Mouse (Mus musculus): ENCODE data around the gene Midn. TPM values are rescaled to one million over a fixed set of nuclear protein-coding genes. Genes with fewer than 3 reads are reported as not detected.

Gene Midn
- polyA plus RNA-seq, 1 experiment from 2014 or later = 37.9 TPM

DNA sequence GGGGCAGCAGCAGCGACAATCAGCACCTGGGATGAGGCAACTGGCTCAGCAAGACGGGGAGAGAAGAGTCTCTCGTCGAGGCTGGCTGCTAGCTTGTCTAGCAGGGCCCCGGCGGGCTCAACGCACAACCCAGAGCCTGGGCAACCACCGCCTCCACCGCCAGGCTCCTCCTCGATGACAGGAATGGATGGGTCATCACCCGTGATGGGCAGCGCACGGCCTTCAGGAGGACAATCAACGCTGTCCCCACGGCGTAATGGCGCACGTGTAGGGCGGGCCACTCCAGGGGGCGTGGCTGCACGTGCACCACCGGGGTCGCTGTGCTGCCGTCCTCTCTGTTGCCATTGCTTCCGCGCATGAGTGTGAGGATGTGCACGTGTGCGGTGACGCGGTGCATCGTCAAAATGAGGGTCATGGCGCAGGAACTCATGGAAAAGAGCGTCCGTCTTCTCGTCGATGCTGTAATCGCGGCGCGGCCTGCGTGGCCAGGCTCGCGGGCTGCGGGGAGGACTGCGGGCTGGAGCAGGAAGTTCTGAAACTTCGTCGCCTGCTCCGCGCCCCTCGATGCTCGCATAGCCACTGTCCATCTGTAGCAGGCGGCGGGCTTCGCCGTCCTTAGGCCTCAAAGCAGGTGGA lies 16.6 kb upstream of the Midn start:
- Histone ChIP-seq H3K27me3 (peaks cover 4% of the 10 kb centered on the region; the same call in 1 of the 2 replicates), H3K27ac (no peak overlapping the region), H3K36me3 (ENCODE audit: poor library complexity, severe bottlenecking) (peaks cover 98% of the 10 kb centered on the region), H3K4me1 (peaks cover 28% of the 10 kb centered on the region), H3K4me3 (no peak overlapping the region; the same call in 1 of the 2 replicates), H3K9ac (peak overlapping the region; percentile 34), H3K9me3 (replicated peaks) (no peaks in the 10 kb centered on the region), H3K4me2 (peak overlapping the region; percentile 37)
- 17% methylated on average over 55 of the region's 55 CpGs for WGBS
- peak; percentile 58 for ATAC-seq

DNA sequence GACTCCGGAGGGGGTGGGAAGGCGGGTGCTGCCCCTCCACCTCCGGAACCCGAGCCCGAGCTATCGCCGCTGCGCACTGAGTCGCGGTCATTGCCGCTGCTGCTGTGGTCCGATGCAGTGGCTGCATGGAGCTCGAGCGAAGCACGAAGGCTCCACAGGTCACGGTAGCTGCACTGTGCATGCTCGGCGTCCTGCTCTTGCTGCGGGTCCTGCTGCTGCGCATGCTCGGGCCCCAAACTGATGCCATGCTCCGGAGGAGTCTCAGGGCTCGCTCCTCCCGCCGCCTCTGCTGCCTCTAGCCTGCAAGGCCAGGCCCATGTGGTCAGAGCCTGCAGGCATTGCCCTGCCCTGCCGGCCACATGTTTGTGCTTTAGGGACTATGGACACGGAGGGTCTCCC lies 16.1 kb upstream of the Midn start:
- Histone ChIP-seq H3K9me3 (replicated peaks) (no peaks in the 10 kb centered on the region), H3K4me2 (peak overlapping the region; percentile 37), H3K27ac (no peak overlapping the region), H3K4me3 (no peak overlapping the region), H3K27me3 (peaks cover 9% of the 10 kb centered on the region), H3K36me3 (ENCODE audit: poor library complexity, severe bottlenecking) (peaks cover 93% of the 10 kb centered on the region), H3K4me1 (peaks cover 33% of the 10 kb centered on the region), H3K9ac (peak overlapping the region; percentile 34; the same call in 1 of the 2 replicates)
- 38% methylated on average over 27 of the region's 27 CpGs for WGBS
- ATAC-seq = no peak

DNA sequence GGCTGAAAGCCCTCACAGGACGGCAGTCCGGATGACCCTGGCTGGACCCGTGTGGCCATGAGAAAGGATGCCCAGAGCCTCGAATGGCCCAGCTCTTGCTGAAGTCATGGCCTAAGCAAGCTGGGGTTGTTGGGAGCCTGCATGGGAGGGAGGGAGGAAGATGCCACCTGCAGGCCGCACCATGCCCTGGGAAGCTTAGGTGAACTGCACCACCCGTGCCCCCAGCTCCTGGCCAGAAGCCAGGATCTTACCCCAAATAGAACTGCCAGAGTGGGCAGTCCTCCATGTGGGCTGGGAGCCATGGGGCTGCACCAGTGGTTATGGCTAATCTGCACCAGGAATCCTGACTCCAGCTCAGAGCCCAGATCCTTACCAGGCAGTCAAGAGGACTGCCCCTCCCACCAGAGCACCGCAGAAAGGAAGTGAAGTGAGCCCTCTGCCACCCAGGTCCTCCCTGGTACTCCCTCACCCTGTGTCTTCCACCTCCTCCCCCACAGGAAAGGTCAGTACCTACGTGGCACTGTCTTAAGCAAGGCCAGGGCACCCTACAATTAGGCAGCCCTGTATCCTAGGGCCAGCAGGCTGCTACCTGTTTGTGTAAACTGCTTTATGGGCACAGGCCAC lies 14.7 kb upstream of the Midn start:
- peaks cover 47% of the 10 kb centered on the region for H3K4me1 ChIP-seq
- ATAC-seq = no peak
- H3K27ac ChIP-seq = no peak overlapping the region
- peaks cover 10% of the 10 kb centered on the region for H3K27me3 ChIP-seq
- H3K9me3 ChIP-seq (replicated peaks) = no peaks in the 10 kb centered on the region
- no peak overlapping the region for H3K4me3 ChIP-seq
- peaks cover 79% of the 10 kb centered on the region for H3K36me3 ChIP-seq (ENCODE audit: poor library complexity, severe bottlenecking)
- no peak overlapping the region for H3K4me2 ChIP-seq
- 0 out of 2 replicates have a peak overlapping the region, but pooled peaks have one; percentile 16 for H3K9ac ChIP-seq
- 68% methylated on average over 8 of the region's 8 CpGs for WGBS

DNA sequence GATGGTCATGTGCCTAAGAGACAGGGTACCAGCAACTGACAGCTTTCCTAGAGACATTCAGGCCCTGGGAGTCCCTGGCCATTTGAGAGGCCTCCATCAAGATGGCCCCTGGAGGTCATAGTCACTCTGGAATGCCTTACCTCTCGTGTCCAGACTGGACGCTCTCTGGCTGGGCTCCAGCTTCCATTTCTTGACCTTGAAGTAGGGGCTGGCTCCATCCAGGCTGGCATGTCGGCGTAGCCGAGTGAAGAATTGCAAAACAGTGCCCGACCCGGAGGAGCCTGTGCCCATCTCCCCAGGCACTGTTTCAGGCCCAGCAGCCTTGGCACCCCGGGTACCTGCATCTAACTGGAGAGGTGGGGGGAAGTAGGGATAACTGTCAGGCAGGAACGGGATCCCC lies 13.7 kb upstream of the Midn start:
- H3K4me2 ChIP-seq = no peak overlapping the region
- WGBS = 93% methylated on average over 9 of the region's 9 CpGs
- H3K9me3 ChIP-seq (replicated peaks) = no peaks in the 10 kb centered on the region
- no peak overlapping the region; the same call in 1 of the 2 replicates for H3K27ac ChIP-seq
- no peak for ATAC-seq
- H3K4me3 ChIP-seq = no peak overlapping the region
- peaks cover 10% of the 10 kb centered on the region for H3K27me3 ChIP-seq
- no peak overlapping the region for H3K9ac ChIP-seq
- H3K4me1 ChIP-seq = peaks cover 53% of the 10 kb centered on the region
- peaks cover 68% of the 10 kb centered on the region for H3K36me3 ChIP-seq (ENCODE audit: poor library complexity, severe bottlenecking)

DNA sequence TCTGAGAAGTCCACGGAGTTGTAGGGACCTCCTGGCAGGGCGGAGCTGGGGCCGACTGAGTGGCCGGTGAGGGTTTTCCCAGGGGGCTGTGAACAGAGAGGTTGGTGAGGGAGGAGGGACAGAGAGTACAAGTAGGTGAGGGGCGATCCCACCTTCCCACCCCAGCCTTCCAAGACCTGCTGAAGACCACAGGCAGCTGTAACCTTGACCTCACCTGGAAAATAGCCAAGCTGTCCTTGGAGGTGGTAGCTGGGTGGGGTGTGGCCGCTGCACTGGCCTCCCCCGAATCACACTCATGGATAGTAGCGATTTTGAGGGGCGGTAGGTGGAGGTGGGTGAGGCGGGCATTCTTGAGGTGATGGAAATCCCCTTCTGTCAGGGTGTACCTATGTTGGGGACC lies 12.9 kb upstream of the Midn start:
- Histone ChIP-seq H3K4me1 (peaks cover 56% of the 10 kb centered on the region), H3K4me2 (no peak overlapping the region), H3K9me3 (replicated peaks) (no peaks in the 10 kb centered on the region), H3K4me3 (no peak overlapping the region), H3K9ac (no peak overlapping the region), H3K27ac (no peak overlapping the region; the same call in 1 of the 2 replicates), H3K27me3 (peaks cover 10% of the 10 kb centered on the region), H3K36me3 (ENCODE audit: poor library complexity, severe bottlenecking) (peaks cover 61% of the 10 kb centered on the region)
- WGBS = 91% methylated on average over 10 of the region's 10 CpGs
- no peak for ATAC-seq

DNA sequence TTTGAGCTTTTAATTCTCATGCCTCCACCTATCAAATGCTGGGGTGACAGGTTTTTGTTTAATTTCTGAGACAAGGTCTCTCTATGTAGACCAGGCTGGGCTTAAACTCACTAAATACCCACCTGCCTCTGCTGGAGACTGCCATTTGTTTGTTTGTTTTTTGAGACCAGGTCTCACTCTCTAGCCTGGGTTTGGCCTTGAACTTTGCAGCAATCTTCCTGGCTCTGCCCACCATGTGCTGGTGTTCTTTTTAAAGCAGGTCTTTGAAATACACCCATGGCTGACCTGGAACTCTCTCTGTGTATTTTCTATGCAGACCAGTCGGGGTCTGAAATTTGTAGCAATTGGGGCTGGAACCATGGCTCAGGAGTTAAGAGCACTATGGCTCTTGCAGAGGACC lies 12.4 kb upstream of the Midn start:
- Histone ChIP-seq H3K4me3 (no peak overlapping the region), H3K9ac (no peak overlapping the region), H3K4me1 (peaks cover 59% of the 10 kb centered on the region), H3K27ac (no peak overlapping the region), H3K9me3 (replicated peaks) (no peaks in the 10 kb centered on the region), H3K4me2 (no peak overlapping the region), H3K36me3 (ENCODE audit: poor library complexity, severe bottlenecking) (peaks cover 56% of the 10 kb centered on the region), H3K27me3 (peaks cover 10% of the 10 kb centered on the region)
- 81% methylated on average over 1 of the region's 1 CpGs for WGBS
- no peak for ATAC-seq

DNA sequence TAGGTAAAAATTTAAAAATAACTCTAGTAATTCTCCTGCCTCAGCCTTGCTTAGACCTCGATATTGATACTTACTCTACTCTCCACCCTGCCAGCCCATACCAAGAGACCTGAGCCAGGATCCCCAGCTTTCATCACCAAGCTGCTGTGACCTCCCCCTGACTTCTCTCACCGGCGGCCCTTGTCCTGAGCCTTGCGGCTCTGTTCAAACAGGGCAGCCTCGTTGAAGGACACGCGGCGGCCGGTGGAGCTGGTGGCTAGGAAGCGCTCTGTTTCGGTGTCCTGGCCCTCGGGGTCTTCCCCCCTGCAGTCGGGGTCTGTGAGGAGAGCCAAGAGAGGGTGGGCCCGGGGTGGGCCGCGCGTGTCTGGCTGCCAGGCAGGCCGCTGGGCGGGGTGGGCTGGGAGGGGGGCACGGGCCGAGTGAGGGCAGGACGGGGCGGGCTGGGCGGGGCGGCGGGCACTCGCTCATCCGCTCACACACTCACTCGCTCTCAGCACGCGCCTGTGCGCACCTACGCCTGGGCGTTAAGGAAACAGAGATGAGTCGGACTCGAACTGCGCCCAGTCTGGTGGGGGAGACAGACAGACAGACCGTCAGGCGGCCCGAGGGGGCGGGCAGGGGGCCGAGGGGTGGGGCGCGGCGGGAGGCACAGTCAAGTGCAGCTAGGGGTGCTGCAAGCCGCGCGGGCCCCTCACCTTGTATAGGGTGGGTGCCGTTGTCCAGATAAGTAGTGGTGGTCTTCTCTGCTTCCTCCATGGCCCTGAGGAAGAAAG lies 11.7 kb upstream of the Midn start:
- Histone ChIP-seq H3K27ac (peak overlapping the region; percentile 92; the same call in 1 of the 2 replicates), H3K4me3 (peak overlapping the region; percentile 74), H3K36me3 (ENCODE audit: poor library complexity, severe bottlenecking) (peaks cover 49% of the 10 kb centered on the region), H3K4me2 (peak overlapping the region; percentile 97), H3K27me3 (peaks cover 10% of the 10 kb centered on the region), H3K9me3 (replicated peaks) (no peaks in the 10 kb centered on the region), H3K4me1 (peaks cover 61% of the 10 kb centered on the region), H3K9ac (peak overlapping the region; percentile 91)
- 21% methylated on average over 45 of the region's 49 CpGs for WGBS
- no peak for ATAC-seq

DNA sequence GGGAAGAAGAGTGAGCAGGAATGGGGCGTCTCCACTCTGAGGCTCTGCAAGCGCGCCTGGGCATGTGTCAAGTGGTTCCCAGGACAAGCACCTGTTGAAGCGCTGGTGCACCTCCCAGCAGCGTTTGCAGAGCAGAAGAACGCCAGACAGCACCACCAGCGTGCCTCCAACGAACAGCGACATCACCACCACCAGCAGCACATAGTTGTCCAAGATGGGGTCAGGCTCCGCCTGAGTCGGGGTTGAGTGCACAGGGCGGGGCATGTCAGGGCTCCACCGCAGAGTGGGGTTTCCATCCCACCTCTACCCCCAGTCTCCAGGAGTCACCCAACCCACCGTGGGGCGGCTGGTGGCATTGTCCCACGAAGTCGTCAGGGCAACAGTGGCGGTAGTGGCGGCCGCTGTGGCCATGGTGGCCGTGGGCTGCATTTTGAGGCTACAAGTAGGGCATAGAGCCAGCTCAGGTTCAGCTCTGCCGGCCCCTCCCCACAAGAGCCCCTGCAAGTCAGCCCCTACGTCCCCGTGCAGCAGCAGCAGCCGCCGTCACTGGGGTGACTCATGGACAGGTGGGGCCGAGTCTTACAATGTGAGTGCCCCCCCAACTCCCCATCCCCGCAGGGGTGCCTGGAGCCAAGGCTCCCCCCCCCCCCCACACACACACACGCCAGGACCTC lies 11.0 kb upstream of the Midn start:
- Histone ChIP-seq H3K4me2 (peak overlapping the region; percentile 97), H3K9me3 (replicated peaks) (no peaks in the 10 kb centered on the region), H3K4me1 (peaks cover 58% of the 10 kb centered on the region), H3K27me3 (peaks cover 10% of the 10 kb centered on the region), H3K9ac (peak overlapping the region; percentile 91), H3K36me3 (ENCODE audit: poor library complexity, severe bottlenecking) (peaks cover 42% of the 10 kb centered on the region), H3K27ac (peak overlapping the region; percentile 92), H3K4me3 (peak overlapping the region; percentile 74)
- no peak for ATAC-seq
- 3% methylated on average over 29 of the region's 29 CpGs for WGBS

DNA sequence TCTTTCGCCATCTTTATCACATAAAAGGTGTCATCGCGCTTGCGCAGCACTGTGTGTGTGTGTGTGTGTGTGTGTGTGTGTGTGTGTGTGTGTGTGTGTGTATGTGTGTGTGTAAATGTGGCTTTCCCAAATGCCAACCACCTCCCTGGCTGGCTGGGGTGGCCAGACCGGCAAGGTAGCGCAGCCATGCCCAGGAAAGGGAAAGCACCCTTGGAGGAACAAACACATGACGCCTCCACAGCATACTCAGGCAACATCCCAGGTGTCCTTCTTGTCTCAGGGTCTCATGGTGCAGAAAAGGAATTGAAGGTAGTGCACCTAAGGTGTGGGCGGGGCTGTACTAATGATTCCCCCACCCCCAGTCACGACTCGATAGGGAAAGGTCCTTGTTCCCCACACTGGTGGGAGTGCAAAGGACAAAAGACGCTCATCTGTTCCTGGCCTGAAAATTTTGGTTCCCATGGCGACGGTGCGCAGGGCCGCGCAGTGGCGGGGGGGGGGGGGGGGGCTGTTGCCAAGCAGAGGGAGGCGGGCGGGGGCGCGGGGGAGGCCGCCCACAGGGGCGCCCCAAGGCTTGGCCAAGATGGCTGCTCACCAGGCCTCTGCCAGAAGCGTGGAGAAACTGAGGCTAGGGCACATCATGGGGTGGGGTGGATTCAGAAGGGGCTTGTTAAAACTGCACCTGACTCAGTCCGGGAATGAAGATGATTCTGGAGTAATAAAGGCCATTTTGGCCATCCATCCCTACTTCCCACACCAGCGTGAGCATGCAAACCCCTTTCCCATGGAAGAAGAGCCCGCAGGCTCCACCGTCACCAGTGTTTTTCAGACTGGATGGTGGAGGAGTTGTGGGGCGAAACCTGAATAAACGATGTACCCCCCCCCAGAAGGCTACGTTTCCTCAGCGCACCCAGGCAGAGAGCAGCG lies 10.2 kb upstream of the Midn start:
- Histone ChIP-seq H3K4me3 (peak overlapping the region; percentile 74), H3K4me1 (peaks cover 57% of the 10 kb centered on the region), H3K27me3 (peaks cover 10% of the 10 kb centered on the region), H3K4me2 (peak overlapping the region; percentile 97), H3K9me3 (replicated peaks) (no peaks in the 10 kb centered on the region), H3K36me3 (ENCODE audit: poor library complexity, severe bottlenecking) (peaks cover 34% of the 10 kb centered on the region), H3K27ac (peak overlapping the region; percentile 92), H3K9ac (peak overlapping the region; percentile 91)
- no peak for ATAC-seq
- 2% methylated on average over 28 of the region's 33 CpGs for WGBS

DNA sequence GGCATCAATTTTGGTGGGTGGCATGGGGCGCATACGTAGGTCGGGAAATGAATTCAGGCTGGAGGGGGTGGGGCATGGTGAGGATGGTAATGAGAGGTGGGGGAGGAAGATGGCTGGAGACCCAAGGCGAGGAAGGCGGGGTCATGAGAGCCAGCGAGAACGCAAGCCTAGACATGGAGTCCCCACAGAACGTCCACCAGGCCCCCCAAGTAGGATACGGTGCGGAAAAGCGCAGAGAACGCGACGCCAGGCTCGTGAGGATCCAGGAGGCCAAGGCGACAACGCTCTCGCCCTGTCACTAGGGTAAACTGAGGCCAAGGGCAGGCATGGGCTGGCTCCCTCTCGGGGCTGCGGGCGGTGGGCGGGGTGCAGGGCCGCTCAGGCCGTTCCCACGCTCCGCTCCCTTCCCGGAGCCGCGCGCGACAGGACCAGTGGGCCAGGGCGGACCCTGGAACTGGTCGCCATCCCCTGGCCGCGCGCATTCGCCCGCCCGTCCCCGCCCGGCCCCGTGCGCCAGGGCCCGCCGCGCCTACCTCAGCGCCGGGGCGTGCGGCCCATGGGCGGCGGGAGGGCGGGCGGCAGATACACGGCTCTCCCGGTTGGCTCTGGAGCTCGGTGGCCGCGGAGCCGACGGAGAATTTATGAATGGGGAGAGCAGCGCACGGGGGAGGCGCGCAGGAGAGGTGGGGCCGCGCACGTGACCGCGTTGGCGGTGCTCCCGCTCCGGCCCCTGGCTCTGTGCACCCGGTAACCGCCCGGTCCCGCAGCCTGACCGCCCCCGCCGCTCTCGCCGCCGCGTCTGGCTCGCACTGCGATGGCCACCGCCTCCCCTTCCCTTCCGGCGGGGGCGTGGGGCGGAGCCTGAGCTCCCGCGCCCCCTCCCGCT lies 9.3 kb upstream of the Midn start, which contains the start of gene Atp5d:
TSS of gene Atp5d (plus strand) at position 80 of the 886 bp plus-strand sequence.
- Histone ChIP-seq H3K27me3 (peaks cover 10% of the 10 kb centered on the region), H3K4me1 (peaks cover 59% of the 10 kb centered on the region), H3K27ac (peak within 1 kb of the TSS; percentile 92), H3K9ac (peak within 1 kb of the TSS; percentile 91), H3K9me3 (replicated peaks) (no peaks in the 10 kb centered on the region), H3K36me3 (ENCODE audit: poor library complexity, severe bottlenecking) (peaks cover 29% of the 10 kb centered on the region), H3K4me2 (peak within 1 kb of the TSS; percentile 97), H3K4me3 (peak within 1 kb of the TSS; percentile 74)
- WGBS = 0% methylated on average over 56 of the region's 94 CpGs
- ATAC-seq = no peak

Measured in forebrain, embryonic 13.5 days (tissue).